ENCODE assay signal across 24 mouse cellular contexts in the genomic region with DNA sequence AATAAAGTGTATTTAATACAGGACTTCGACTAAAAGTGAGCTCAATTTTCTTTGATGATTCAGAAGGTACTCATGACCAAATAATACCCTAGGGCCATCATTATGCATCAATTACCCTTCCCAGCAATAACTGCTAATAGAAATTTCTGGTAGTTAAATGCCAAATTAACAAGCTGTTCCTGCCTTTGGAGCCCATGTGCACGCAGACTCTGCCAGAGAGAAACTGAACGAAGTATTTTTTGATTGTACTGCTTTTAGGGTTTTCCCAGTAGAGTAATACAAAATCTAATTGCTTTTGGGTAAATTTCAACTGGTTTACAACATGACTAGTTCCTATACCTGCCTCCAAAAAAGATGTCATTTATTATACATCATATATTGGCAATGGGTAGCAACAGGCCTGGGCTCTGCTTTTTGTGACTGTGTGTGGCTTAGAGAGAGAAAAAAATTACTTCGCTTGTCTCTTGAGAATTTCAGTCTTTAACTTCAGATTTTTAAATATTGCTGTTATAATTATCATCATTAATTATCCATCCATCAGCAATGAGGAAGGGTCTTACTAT.
DNase-seq lines count a peak whose midpoint lies in the region; ATAC-seq and TF ChIP-seq lines count a peak whose summit lies in the region.
"Had no signal": no experiment of that assay in that cellular context is flagged by ENCODE, and none has a peak within 500 bp of the region (broad histone marks: within the 10 kb centered on the region; RNA-seq: fewer than 3 reads in every experiment).

No protein-coding gene starts in this region.

- TF ChIP-seq CTCF in hindbrain, postnatal 0 days (IDR thresholded peaks at IDR 0.05; ENCODE audit: low read depth) = no peak

- H3K9ac ChIP-seq in forebrain, embryonic 14.5 days (ENCODE audit: low read length) = no peak overlapping the region
- H3K9ac ChIP-seq in forebrain, embryonic 15.5 days (replicated peaks) = no peak overlapping the region
- no peak overlapping the region for H3K9ac ChIP-seq in hindbrain, postnatal 0 days (replicated peaks; ENCODE audit: low read length)
- no peak overlapping the region for H3K9ac ChIP-seq in neural tube, embryonic 15.5 days (replicated peaks)
- H3K9ac ChIP-seq: forebrain, embryonic 12.5 days; kidney, embryonic 15.5 days; liver, embryonic 12.5 days; lung, embryonic 14.5 days had no signal

- H3K27ac ChIP-seq in forebrain, embryonic 14.5 days (ENCODE audit: low read depth, low read length) = no peak overlapping the region
- no peak overlapping the region for H3K27ac ChIP-seq in forebrain, embryonic 15.5 days (replicated peaks)
- H3K27ac ChIP-seq in hindbrain, postnatal 0 days = no peak overlapping the region
- H3K27ac ChIP-seq in neural tube, embryonic 15.5 days (replicated peaks) = no peak overlapping the region
- H3K27ac ChIP-seq: forebrain, embryonic 12.5 days; kidney, embryonic 15.5 days; left cerebral cortex, adult 2 months; liver, embryonic 12.5 days had no signal

- H3K36me3 ChIP-seq in forebrain, embryonic 14.5 days (ENCODE audit: control insufficient read depth, insufficient read depth, low read length) = no peaks in the 10 kb centered on the region
- no peaks in the 10 kb centered on the region for H3K36me3 ChIP-seq in forebrain, embryonic 15.5 days
- H3K36me3 ChIP-seq in hindbrain, postnatal 0 days (ENCODE audit: insufficient read depth, low read length) = no peaks in the 10 kb centered on the region
- H3K36me3 ChIP-seq in neural tube, embryonic 15.5 days = no peaks in the 10 kb centered on the region
- H3K36me3 ChIP-seq: forebrain, embryonic 12.5 days; kidney, embryonic 15.5 days; liver, embryonic 12.5 days had no signal

- H3K4me3 ChIP-seq in forebrain, embryonic 14.5 days (ENCODE audit: low read depth, low read length) = no peak overlapping the region
- H3K4me3 ChIP-seq in forebrain, embryonic 15.5 days = no peak overlapping the region
- no peak overlapping the region for H3K4me3 ChIP-seq in hindbrain, postnatal 0 days (ENCODE audit: low read length)
- no peak overlapping the region for H3K4me3 ChIP-seq in neural tube, embryonic 15.5 days (replicated peaks)
- H3K4me3 ChIP-seq: forebrain, embryonic 12.5 days; kidney, embryonic 15.5 days; left cerebral cortex, adult 2 months; liver, embryonic 12.5 days had no signal

- ATAC-seq in forebrain, embryonic 14.5 days = no peak
- ATAC-seq in forebrain, embryonic 15.5 days (replicated peaks) = no peak
- 0 out of 2 replicates have a peak, but pooled peaks have one; percentile 12 for ATAC-seq in hindbrain, postnatal 0 days
- peak; percentile 81 for ATAC-seq in neural tube, embryonic 15.5 days (ENCODE audit: low FRiP score)
- ATAC-seq: activated CD4-positive, CD25-positive, alpha-beta regulatory T cell, adult 4 months; CD4-positive, CD25-positive, alpha-beta regulatory T cell, adult 4 months; intestine, embryonic 16.5 days; liver, embryonic 12.5 days had no signal

- WGBS in forebrain, embryonic 14.5 days = 68% methylated on average over 4 of the region's 4 CpGs
- WGBS in forebrain, embryonic 15.5 days = 61% methylated on average over 4 of the region's 4 CpGs
- WGBS in hindbrain, postnatal 0 days = 68% methylated on average over 4 of the region's 4 CpGs
- 48% methylated on average over 4 of the region's 4 CpGs for WGBS in neural tube, embryonic 15.5 days

- no peaks in the 10 kb centered on the region for H3K4me1 ChIP-seq in forebrain, embryonic 14.5 days (ENCODE audit: control insufficient read depth, insufficient read depth, low read length)
- no peaks in the 10 kb centered on the region for H3K4me1 ChIP-seq in forebrain, embryonic 15.5 days
- no peaks in the 10 kb centered on the region for H3K4me1 ChIP-seq in hindbrain, postnatal 0 days (ENCODE audit: insufficient read depth, low read length)
- peaks cover 5% of the 10 kb centered on the region; the same call in 1 of the 2 replicates for H3K4me1 ChIP-seq in neural tube, embryonic 15.5 days
- H3K4me1 ChIP-seq: forebrain, embryonic 12.5 days; kidney, embryonic 15.5 days; liver, embryonic 12.5 days had no signal

- no peaks in the 10 kb centered on the region for H3K27me3 ChIP-seq in forebrain, embryonic 14.5 days (replicated peaks; ENCODE audit: control insufficient read depth, insufficient read depth, low read length)
- H3K27me3 ChIP-seq in forebrain, embryonic 15.5 days = no peaks in the 10 kb centered on the region
- H3K27me3 ChIP-seq in hindbrain, postnatal 0 days (ENCODE audit: insufficient read depth, low read length) = no peaks in the 10 kb centered on the region
- no peaks in the 10 kb centered on the region for H3K27me3 ChIP-seq in neural tube, embryonic 15.5 days (replicated peaks)
- H3K27me3 ChIP-seq: forebrain, embryonic 12.5 days; kidney, embryonic 15.5 days; liver, embryonic 12.5 days had no signal

- H3K9me3 ChIP-seq in forebrain, embryonic 14.5 days (replicated peaks; ENCODE audit: control insufficient read depth, low read length) = no peaks in the 10 kb centered on the region
- H3K9me3 ChIP-seq in forebrain, embryonic 15.5 days = no peaks in the 10 kb centered on the region
- no peaks in the 10 kb centered on the region for H3K9me3 ChIP-seq in hindbrain, postnatal 0 days (ENCODE audit: low read length)
- H3K9me3 ChIP-seq in neural tube, embryonic 15.5 days (replicated peaks) = no peaks in the 10 kb centered on the region
- H3K9me3 ChIP-seq: forebrain, embryonic 12.5 days; kidney, embryonic 15.5 days; liver, embryonic 12.5 days had no signal

- no peak overlapping the region for H3K4me2 ChIP-seq in forebrain, embryonic 14.5 days (ENCODE audit: low read length)
- H3K4me2 ChIP-seq in forebrain, embryonic 15.5 days (replicated peaks) = no peak overlapping the region
- no peak overlapping the region for H3K4me2 ChIP-seq in hindbrain, postnatal 0 days (ENCODE audit: low read depth, low read length)
- no peak overlapping the region for H3K4me2 ChIP-seq in neural tube, embryonic 15.5 days
- H3K4me2 ChIP-seq: forebrain, embryonic 12.5 days; kidney, embryonic 15.5 days; liver, embryonic 12.5 days; lung, embryonic 14.5 days had no signal

- peak; percentile 31 for DNase-seq in forebrain, embryonic 14.5 days (ENCODE audit: low spot score)
- peak; percentile 13 to 56 for DNase-seq in layer of hippocampus, adult 18-20 months (ENCODE audit: low spot score in 2 of 2)
- DNase-seq in layer of hippocampus, postnatal 10 days (ENCODE audit: low spot score in 2 of 2) = no peak
- peak; percentile 40 for DNase-seq in hindbrain, postnatal 0 days (ENCODE audit: low spot score)
- DNase-seq in yolk sac, embryonic 10.5 days (ENCODE audit: low spot score) = no peak
- no peak for DNase-seq in natural killer cell, adult 2 months (ENCODE audit: low spot score in 2 of 2)
- DNase-seq: adrenal gland, postnatal 14 days; cerebellum, adult 18-20 months; cerebellum, postnatal 25 days; gastrocnemius, postnatal 36 days; kidney, postnatal 4 days; left cerebral cortex, postnatal 4 days; lung, embryonic 14.5 days; lung, postnatal 36 days; thymus, postnatal 36 days had no signal

Comparison
In these comparisons a context has a peak if more than half of its experiments do, and no peak if none do; other contexts are left out.
1. DNase-seq: peak in forebrain, embryonic 14.5 days (single experiment), layer of hippocampus, adult 18-20 months (2 of 2) and hindbrain, postnatal 0 days (single experiment); none in layer of hippocampus, postnatal 10 days (0 of 2), yolk sac, embryonic 10.5 days (single experiment) and natural killer cell, adult 2 months (0 of 2).
2. ATAC-seq: peak in hindbrain, postnatal 0 days (single experiment) and neural tube, embryonic 15.5 days (single experiment); none in forebrain, embryonic 14.5 days (single experiment) and forebrain, embryonic 15.5 days (single experiment).